Mouse (Mus musculus): ENCODE results near the gene Ap2a1.

DNA sequence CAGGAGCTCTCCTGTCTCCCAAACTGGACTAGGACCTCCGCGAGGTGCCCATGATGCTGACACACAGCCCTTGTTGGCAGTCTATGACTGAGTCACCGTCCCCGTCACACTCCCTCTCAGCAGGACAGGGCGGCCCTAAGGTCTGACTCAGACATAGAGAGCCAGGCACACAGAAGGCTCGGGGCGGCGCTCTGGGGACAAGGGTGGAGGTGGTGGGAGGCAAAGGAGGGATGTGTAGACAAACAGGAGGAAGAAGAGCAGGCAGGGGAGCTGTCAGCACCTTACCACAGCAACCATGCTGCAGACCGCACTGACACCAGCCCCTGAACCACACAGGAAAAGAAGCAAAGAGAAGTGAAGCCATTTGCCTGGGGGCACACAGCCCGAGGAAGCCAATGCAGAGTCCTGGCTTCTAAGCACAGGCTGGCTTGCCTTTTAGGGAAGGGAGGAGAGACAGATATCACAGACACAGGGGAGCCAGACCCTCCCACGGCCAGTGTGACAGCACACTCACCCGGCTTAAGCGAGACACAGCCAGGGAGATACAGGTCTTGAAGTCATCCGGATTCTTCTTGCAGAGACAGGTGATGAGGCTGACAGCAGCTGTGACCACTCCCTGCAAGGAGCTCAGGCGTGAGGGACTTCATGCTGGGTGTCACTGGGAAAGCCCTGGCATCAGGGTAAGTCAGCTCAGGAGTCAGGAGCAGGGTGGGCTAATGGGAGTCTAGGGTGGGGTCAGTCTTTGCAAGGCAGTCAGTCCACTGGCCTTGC is 20.4 kb downstream of the Ap2a1 start:
- TF ChIP-seq POLR2A (IDR thresholded peaks at IDR 0.05; ENCODE audit: extremely low read depth, insufficient read depth, low read length) (no peak), CTCF (IDR thresholded peaks at IDR 0.05; ENCODE audit: extremely low read depth, insufficient read depth, low read length) (no peak)

Data from cortical plate, adult 2 months (tissue).